In the genomic region with DNA sequence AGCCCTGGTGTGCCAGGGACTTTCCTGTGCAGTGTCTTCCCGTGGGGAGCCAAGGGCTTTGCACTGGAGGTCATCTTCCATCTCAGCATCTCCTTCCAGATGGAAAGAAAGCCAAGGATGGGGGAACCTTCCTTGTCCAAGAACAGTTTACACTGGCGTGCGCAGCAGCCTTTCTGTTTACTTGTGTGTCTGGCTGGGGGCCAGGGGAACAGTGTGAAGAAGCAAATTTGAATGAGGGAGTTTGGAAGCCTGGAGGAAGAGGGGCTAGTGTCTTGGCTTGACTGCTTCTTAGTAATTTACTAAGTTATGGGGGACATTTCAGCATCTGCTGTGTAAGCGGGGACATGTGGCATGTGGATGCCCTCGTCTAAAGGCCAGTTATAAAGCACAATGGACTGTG, we compare ENCODE assay signal across 26 mouse cellular contexts. TPM values are rescaled to one million over a fixed set of nuclear protein-coding genes. Genes with fewer than 3 reads are reported as not detected.
DNase-seq lines count a peak whose midpoint lies in the region; ATAC-seq and TF ChIP-seq lines count a peak whose summit lies in the region.
"Had no signal": no experiment of that assay in that cellular context is flagged by ENCODE, and none has a peak within 500 bp of the region (broad histone marks: within the 10 kb centered on the region; RNA-seq: fewer than 3 reads in every experiment).

No protein-coding gene starts in this region.

- H3K9ac ChIP-seq in midbrain, postnatal 0 days (replicated peaks; ENCODE audit: low read length, poor library complexity, severe bottlenecking): no peak overlapping the region
- no peak overlapping the region for H3K9ac ChIP-seq in midbrain, embryonic 15.5 days
- H3K9ac ChIP-seq: forebrain, embryonic 12.5 days; heart, embryonic 15.5 days; neural tube, embryonic 13.5 days; stomach, embryonic 15.5 days had no signal

- no peak for TF ChIP-seq CTCF in midbrain, postnatal 0 days (IDR thresholded peaks at IDR 0.05)

- H3K4me2 ChIP-seq in midbrain, postnatal 0 days (ENCODE audit: low read depth, low read length, poor library complexity, severe bottlenecking): no peak overlapping the region
- H3K4me2 ChIP-seq in midbrain, embryonic 15.5 days: no peak overlapping the region
- H3K4me2 ChIP-seq: forebrain, embryonic 12.5 days; heart, embryonic 15.5 days; neural tube, embryonic 13.5 days; stomach, embryonic 15.5 days had no signal

- DNase-seq in cerebellum, postnatal 10 days: peak; percentile 71 to 81
- no peak for DNase-seq in cerebellum, adult 11 months
- DNase-seq in kidney, postnatal 10 days: peak; percentile 33
- DNase-seq in kidney, postnatal 14 days: no peak
- peak; percentile 32 for DNase-seq in midbrain, postnatal 0 days (ENCODE audit: low spot score)
- DNase-seq in lung, postnatal 4 days: peak; percentile 62 to 80
- DNase-seq in gastrocnemius, postnatal 14 days: no peak
- DNase-seq: adrenal gland, postnatal 25 days; gastrocnemius, postnatal 25 days; kidney, adult 18-20 months; layer of hippocampus, postnatal 36 days; liver; thymus, adult 18-20 months; thymus, postnatal 4 days had no signal

- 72% methylated on average over 5 of the region's 5 CpGs for WGBS in midbrain, postnatal 0 days
- 79% methylated on average over 5 of the region's 5 CpGs for WGBS in midbrain, embryonic 15.5 days

- no peaks in the 10 kb centered on the region for H3K4me1 ChIP-seq in midbrain, postnatal 0 days (ENCODE audit: insufficient read depth, low read length)
- no peaks in the 10 kb centered on the region for H3K4me1 ChIP-seq in midbrain, embryonic 15.5 days
- H3K4me1 ChIP-seq: forebrain, embryonic 12.5 days; heart, embryonic 15.5 days; midbrain, embryonic 10.5 days; neural tube, embryonic 13.5 days; stomach, embryonic 15.5 days had no signal

- no peak for ATAC-seq in midbrain, postnatal 0 days (ENCODE audit: low FRiP score)
- ATAC-seq in midbrain, embryonic 15.5 days (replicated peaks): no peak

- H3K36me3 ChIP-seq in midbrain, postnatal 0 days (ENCODE audit: insufficient read depth, low read length): no peaks in the 10 kb centered on the region
- H3K36me3 ChIP-seq in midbrain, embryonic 15.5 days (replicated peaks): no peaks in the 10 kb centered on the region
- H3K36me3 ChIP-seq: forebrain, embryonic 12.5 days; G1E; heart, embryonic 15.5 days; midbrain, embryonic 10.5 days; neural tube, embryonic 13.5 days; stomach, embryonic 15.5 days had no signal

- H3K27ac ChIP-seq in midbrain, postnatal 0 days (ENCODE audit: low read depth, low read length): no peak overlapping the region
- H3K27ac ChIP-seq in midbrain, embryonic 15.5 days: no peak overlapping the region
- H3K27ac ChIP-seq: forebrain, embryonic 12.5 days; heart, embryonic 15.5 days; kidney, postnatal 0 days; layer of hippocampus, adult 2 months; macrophage; midbrain, embryonic 10.5 days; neural tube, embryonic 13.5 days; stomach, embryonic 15.5 days had no signal

- no peaks in the 10 kb centered on the region for H3K27me3 ChIP-seq in midbrain, postnatal 0 days (ENCODE audit: insufficient read depth, low read length)
- H3K27me3 ChIP-seq in midbrain, embryonic 15.5 days (replicated peaks): no peaks in the 10 kb centered on the region
- H3K27me3 ChIP-seq: forebrain, embryonic 12.5 days; heart, embryonic 15.5 days; neural tube, embryonic 13.5 days; stomach, embryonic 15.5 days had no signal

- intact Hi-C loops in gastrocnemius, postnatal 14 days (cut with DNase I; ENCODE audit: low total_unique reads): no loop called here

- no peak overlapping the region for H3K4me3 ChIP-seq in midbrain, postnatal 0 days (ENCODE audit: low read depth, low read length)
- no peak overlapping the region for H3K4me3 ChIP-seq in midbrain, embryonic 15.5 days
- H3K4me3 ChIP-seq: forebrain, embryonic 12.5 days; heart, embryonic 15.5 days; layer of hippocampus, adult 2 months; midbrain, embryonic 10.5 days; neural tube, embryonic 13.5 days; stomach, embryonic 15.5 days had no signal

- no peaks in the 10 kb centered on the region for H3K9me3 ChIP-seq in midbrain, postnatal 0 days (ENCODE audit: low read length)
- H3K9me3 ChIP-seq in midbrain, embryonic 15.5 days: no peaks in the 10 kb centered on the region
- H3K9me3 ChIP-seq: forebrain, embryonic 12.5 days; heart, embryonic 15.5 days; midbrain, embryonic 10.5 days; neural tube, embryonic 13.5 days; stomach, embryonic 15.5 days had no signal

RNA-seq across cellular contexts. Expression of gene Kcnj6, which starts 50.7 kb away (rescaled TPM):
- total RNA-seq in midbrain, postnatal 0 days (2014; rRNA removed): 12.9 and 14.7 TPM in 2 replicates
- polyA plus RNA-seq in midbrain, postnatal 0 days (2015; fragmentation: Nextera tagmentation; extraction: Ambion mirVana): 2.2 and 3.2 TPM in 2 replicates
- polyA plus RNA-seq in midbrain, embryonic 15.5 days (2015; fragmentation: Nextera tagmentation; extraction: Ambion mirVana): 4.4 and 6.8 TPM in 2 replicates
- under 1 TPM in 1 of 2 experiments, not detected in 1; 0.10 TPM for total RNA-seq in gastrocnemius, postnatal 14 days (2021)
- total RNA-seq: gastrocnemius, postnatal 25 days; heart, adult 8-10 months; hematopoietic stem cell, adult 5-6 weeks had no signal
- polyA plus RNA-seq: G1E; kidney, postnatal 0 days had no signal

Comparison
In these comparisons a context has a peak if more than half of its experiments do, and no peak if none do; other contexts are left out.
1. DNase-seq: peak in cerebellum, postnatal 10 days (2 of 2), kidney, postnatal 10 days (single experiment), midbrain, postnatal 0 days (single experiment) and lung, postnatal 4 days (2 of 2); none in cerebellum, adult 11 months (single experiment), kidney, postnatal 14 days (single experiment) and gastrocnemius, postnatal 14 days (single experiment).
2. RNA of gene Kcnj6, which starts 50.7 kb away (total RNA-seq): 12.9 to 14.7 TPM in midbrain, postnatal 0 days; 0.10 TPM in gastrocnemius, postnatal 14 days; every median in the first group is over 10 times any median in the second.